Mouse (Mus musculus) ES-E14 (cell line): ENCODE measurements around the gene Gm17606.

Experiments used
- CHD2 ChIP-seq: IDR thresholded peaks from 2 replicates; pipeline ENCODE4 v1.6.1; 2014; ENCODE audit warnings: mild to moderate bottlenecking, low read depth, low read length, inconsistent platforms
- HCFC1 ChIP-seq: IDR thresholded peaks from 2 replicates; pipeline ENCODE4 v1.6.1; 2012; ENCODE audit warnings: low read length, inconsistent platforms, borderline replicate concordance; ENCODE audit not compliant: insufficient read depth

GRCm38 (mm10) chr14:54686522-54687143 lies 45.9 kb downstream of the Gm17606 start, which contains the start of gene Acin1:
- TF ChIP-seq CHD2 (no peak), HCFC1 (no peak)
